Mouse (Mus musculus) forebrain, postnatal 0 days (tissue): ENCODE data around the gene D630039A03Rik. TPM values are rescaled to one million over a fixed set of nuclear protein-coding genes. Genes with fewer than 3 reads are reported as not detected.

Experiments used
- ATAC-seq: fragments of 200-750 bp; cut with Nextera tagmentation; 2 replicates; pipeline ENCODE4 v1.8.0; 2017; ENCODE audit warnings: mild to moderate bottlenecking, moderate library complexity
- DNase-seq: peaks from one replicate; pipeline ENCODE4 v3.0.0-alpha.2; 2015
- H3K27ac ChIP-seq: fragments of 300-500 bp; sonication (generic); 2 replicates; pipeline ENCODE4 v1.5.1; 2014; ENCODE audit warnings: low read depth, mild to moderate bottlenecking, antibody characterized with exemption, low read length, moderate library complexity, mixed read lengths
- H3K27me3 ChIP-seq: fragments of 300-500 bp; sonication (generic); 2 replicates; pipeline ENCODE4 v1.6.1; 2014; ENCODE audit warnings: mild to moderate bottlenecking, low read length, mixed read lengths; ENCODE audit not compliant: insufficient read depth
- H3K36me3 ChIP-seq: fragments of 300-500 bp; sonication (generic); 2 replicates; pipeline ENCODE4 v1.6.1; 2014; ENCODE audit warnings: mild to moderate bottlenecking, moderate library complexity; ENCODE audit not compliant: insufficient read depth
- H3K4me1 ChIP-seq: fragments of 300-500 bp; sonication (generic); 2 replicates; pipeline ENCODE4 v1.6.1; 2014; ENCODE audit warnings: antibody characterized with exemption; ENCODE audit not compliant: insufficient read depth
- H3K4me2 ChIP-seq: fragments of 300-500 bp; sonication (generic); 2 replicates; pipeline ENCODE4 v1.6.1; 2014; ENCODE audit warnings: low read depth, mild to moderate bottlenecking, moderate library complexity
- H3K4me3 ChIP-seq: fragments of 300-500 bp; sonication (generic); 2 replicates; pipeline ENCODE4 v1.5.1; 2014; ENCODE audit warnings: low read depth, low read length, mixed read lengths
- H3K9ac ChIP-seq: fragments of 300-500 bp; sonication (generic); 2 replicates; pipeline ENCODE4 v1.6.1; 2014; ENCODE audit warnings: mild to moderate bottlenecking
- H3K9me3 ChIP-seq: fragments of 300-500 bp; sonication (generic); 2 replicates; pipeline ENCODE4 v1.6.1; 2016; ENCODE audit warnings: low read length
- CTCF ChIP-seq: sonication (generic); IDR thresholded peaks from 2 replicates; pipeline ENCODE4 v1.5.1; 2016; ENCODE audit warnings: antibody characterized with exemption, control low read depth, low read depth
- WGBS: fragments of 180-500 bp; shearing (Covaris S2); extraction: QIAGEN DNeasy Blood & Tissue Kit; methylation state at CpG from one replicate; pipeline ENCODE4 v1.1.7; 2014; 5-methylcytosine and 5-hydroxymethylcytosine counted together
- polyA plus RNA-seq: library from polyadenylated mRNA; unstranded; fragments of >200 nt; fragmentation: Nextera tagmentation; extraction: Ambion mirVana; gene quantifications from 2 replicates; pipeline ENCODE4 v1.2.1, GENCODE M21; 2015
- total RNA-seq: library from RNA; depleted of rRNA; stranded (reverse); fragments of >200 nt; gene quantifications from 2 replicates; pipeline ENCODE4 v1.2.3, GENCODE M21; 2014

The D630039A03Rik gene
- total and polyA plus RNA-seq, 2 experiments from 2014 or later, result 0.29 TPM; not detected in 1

- H3K36me3 ChIP-seq, result no peaks in the 10 kb centered on the region
- H3K27me3 ChIP-seq, result no peaks in the 10 kb centered on the region
- no peak for ATAC-seq
- no peak overlapping the region for H3K27ac ChIP-seq
- no peaks in the 10 kb centered on the region for H3K4me1 ChIP-seq
- H3K4me3 ChIP-seq, result no peak overlapping the region
- TF ChIP-seq CTCF, result no peak
- peak; percentile 32 for DNase-seq
- no peaks in the 10 kb centered on the region for H3K9me3 ChIP-seq
- 56% methylated on average over 7 of the region's 7 CpGs for WGBS
- no peak overlapping the region for H3K9ac ChIP-seq
- H3K4me2 ChIP-seq, result no peak overlapping the region
Observed at GRCm38 (mm10) chr4:57883520-57884421, 32.3 kb downstream of the D630039A03Rik start.

GRCm38 (mm10) chr4:57879804-57880357 lies 36.2 kb downstream of the D630039A03Rik start:
- peak; percentile 74 for DNase-seq
- Histone ChIP-seq H3K36me3 (no peaks in the 10 kb centered on the region), H3K9ac (no peak overlapping the region), H3K27me3 (no peaks in the 10 kb centered on the region), H3K9me3 (no peaks in the 10 kb centered on the region), H3K27ac (no peak overlapping the region), H3K4me1 (no peaks in the 10 kb centered on the region), H3K4me3 (no peak overlapping the region), H3K4me2 (no peak overlapping the region)
- WGBS, result 12% methylated on average over 6 of the region's 6 CpGs
- ATAC-seq, result no peak; the same call in 1 of the 2 replicates
- TF ChIP-seq CTCF, result peak; percentile 84

- no peaks in the 10 kb centered on the region for H3K36me3 ChIP-seq
- no peaks in the 10 kb centered on the region for H3K9me3 ChIP-seq
- H3K4me1 ChIP-seq, result no peaks in the 10 kb centered on the region
- WGBS, result 91% methylated on average over 5 of the region's 5 CpGs
- no peak overlapping the region for H3K9ac ChIP-seq
- DNase-seq (no peak), ATAC-seq (no peak)
- H3K4me2 ChIP-seq, result no peak overlapping the region
- TF ChIP-seq CTCF, result no peak
- no peaks in the 10 kb centered on the region for H3K27me3 ChIP-seq
- no peak overlapping the region for H3K4me3 ChIP-seq
- no peak overlapping the region for H3K27ac ChIP-seq
Observed at GRCm38 (mm10) chr4:57879137-57879536, 37.0 kb downstream of the D630039A03Rik start.

GRCm38 (mm10) chr4:57867454-57867853 lies 48.6 kb downstream of the D630039A03Rik start:
- WGBS, result 25% methylated on average over 10 of the region's 10 CpGs
- ATAC-seq, result 0 out of 2 replicates have a peak, but pooled peaks have one; percentile 45
- H3K27me3 ChIP-seq, result no peaks in the 10 kb centered on the region
- no peak overlapping the region for H3K9ac ChIP-seq
- H3K4me1 ChIP-seq, result no peaks in the 10 kb centered on the region
- no peaks in the 10 kb centered on the region for H3K9me3 ChIP-seq
- H3K36me3 ChIP-seq, result no peaks in the 10 kb centered on the region
- H3K4me3 ChIP-seq, result no peak overlapping the region
- H3K4me2 ChIP-seq, result no peak overlapping the region
- DNase-seq, result no peak
- no peak overlapping the region for H3K27ac ChIP-seq
- TF ChIP-seq CTCF, result no peak

- Histone ChIP-seq H3K4me2 (no peak overlapping the region), H3K27me3 (no peaks in the 10 kb centered on the region), H3K9me3 (no peaks in the 10 kb centered on the region), H3K27ac (no peak overlapping the region), H3K4me3 (no peak overlapping the region), H3K9ac (no peak overlapping the region), H3K36me3 (no peaks in the 10 kb centered on the region), H3K4me1 (no peaks in the 10 kb centered on the region)
- no peak for DNase-seq
- 58% methylated on average over 9 of the region's 9 CpGs for WGBS
- no peak for TF ChIP-seq CTCF
- no peak for ATAC-seq
Observed at GRCm38 (mm10) chr4:57866990-57867389, 49.1 kb downstream of the D630039A03Rik start.

- WGBS, result 12% methylated on average over 2 of the region's 2 CpGs
- Histone ChIP-seq H3K4me1 (no peaks in the 10 kb centered on the region), H3K27ac (no peak overlapping the region), H3K36me3 (no peaks in the 10 kb centered on the region), H3K27me3 (no peaks in the 10 kb centered on the region), H3K4me3 (no peak overlapping the region), H3K9me3 (no peaks in the 10 kb centered on the region), H3K4me2 (no peak overlapping the region), H3K9ac (no peak overlapping the region)
- DNase-seq, result no peak
- no peak; the same call in 1 of the 2 replicates for ATAC-seq
- TF ChIP-seq CTCF, result no peak
Observed at GRCm38 (mm10) chr4:57866088-57866487, 50.0 kb downstream of the D630039A03Rik start.

GRCm38 (mm10) chr4:57862269-57862986 lies 53.7 kb downstream of the D630039A03Rik start:
- no peak overlapping the region for H3K4me3 ChIP-seq
- no peak for TF ChIP-seq CTCF
- H3K27me3 ChIP-seq, result no peaks in the 10 kb centered on the region
- H3K4me1 ChIP-seq, result no peaks in the 10 kb centered on the region
- H3K9ac ChIP-seq, result no peak overlapping the region
- H3K9me3 ChIP-seq, result no peaks in the 10 kb centered on the region
- no peak overlapping the region for H3K4me2 ChIP-seq
- WGBS, result 83% methylated on average over 9 of the region's 9 CpGs
- H3K27ac ChIP-seq, result no peak overlapping the region
- no peak for DNase-seq
- ATAC-seq, result no peak
- H3K36me3 ChIP-seq, result peaks cover under 1% of the 10 kb centered on the region; the same call in 1 of the 2 replicates
